Mouse (Mus musculus) regulatory T cell (primary cell): ENCODE data around the gene Fam13c.

Source experiments
- in situ Hi-C: fragments of 300-600 bp; cut with MboI, MseI; formaldehyde crosslinking; loops from one replicate; pipeline ENCODE4 v1.15.1; 2025; ENCODE audit warnings: high pct_unique_total_duplicates

Fam13c gene

GRCm38 (mm10) chr10:70458574-70459263, 18.4 kb downstream of the Fam13c start:
- in situ Hi-C loops, result no loop called here

GRCm38 (mm10) chr10:70465638-70466037, 25.4 kb downstream of the Fam13c start:
- in situ Hi-C loops, result no loop called here

- in situ Hi-C loops, result no loop called here
These were observed 30.6 kb downstream of the Fam13c start for GRCm38 (mm10) chr10:70470836-70471235.

GRCm38 (mm10) chr10:70477741-70478145, 37.5 kb downstream of the Fam13c start:
- in situ Hi-C loops, result no loop called here

GRCm38 (mm10) chr10:70483736-70484135, 43.5 kb downstream of the Fam13c start:
- in situ Hi-C loops, result no loop called here

GRCm38 (mm10) chr10:70484568-70485286, 44.4 kb downstream of the Fam13c start:
- in situ Hi-C loops, result no loop called here

- in situ Hi-C loops, result no loop called here
These were observed 45.0 kb downstream of the Fam13c start for GRCm38 (mm10) chr10:70485287-70485612.

- in situ Hi-C loops, result no loop called here
These were observed 46.4 kb downstream of the Fam13c start for GRCm38 (mm10) chr10:70486651-70487050.

GRCm38 (mm10) chr10:70493891-70494290, 53.6 kb downstream of the Fam13c start:
- in situ Hi-C loops, result no loop called here

GRCm38 (mm10) chr10:70494441-70494840, 54.2 kb downstream of the Fam13c start:
- in situ Hi-C loops, result no loop called here

- in situ Hi-C loops, result no loop called here
These were observed 55.1 kb downstream of the Fam13c start for GRCm38 (mm10) chr10:70495106-70496104.

GRCm38 (mm10) chr10:70496938-70497337, 56.7 kb downstream of the Fam13c start:
- in situ Hi-C loops, result no loop called here

- in situ Hi-C loops, result no loop called here
These were observed 58.0 kb downstream of the Fam13c start for GRCm38 (mm10) chr10:70498328-70498727.

- in situ Hi-C loops, result no loop called here
These were observed 59.0 kb downstream of the Fam13c start for GRCm38 (mm10) chr10:70499246-70499645.

GRCm38 (mm10) chr10:70504871-70505270, 64.6 kb downstream of the Fam13c start:
- in situ Hi-C loops, result no loop called here

GRCm38 (mm10) chr10:70505395-70505794, 65.1 kb downstream of the Fam13c start:
- in situ Hi-C loops, result no loop called here

- in situ Hi-C loops, result no loop called here
These were observed 65.6 kb downstream of the Fam13c start for GRCm38 (mm10) chr10:70505842-70506241.

- in situ Hi-C loops, result no loop called here
These were observed 66.4 kb downstream of the Fam13c start for GRCm38 (mm10) chr10:70506499-70507168.

GRCm38 (mm10) chr10:70507880-70508279, 67.6 kb downstream of the Fam13c start:
- in situ Hi-C loops, result no loop called here

- in situ Hi-C loops, result no loop called here
These were observed 74.6 kb downstream of the Fam13c start for GRCm38 (mm10) chr10:70514848-70515247.

- in situ Hi-C loops, result no loop called here
These were observed 76.4 kb downstream of the Fam13c start for GRCm38 (mm10) chr10:70516661-70517060.
